ENCODE assay signal across 8 mouse cellular contexts in the genomic region with DNA sequence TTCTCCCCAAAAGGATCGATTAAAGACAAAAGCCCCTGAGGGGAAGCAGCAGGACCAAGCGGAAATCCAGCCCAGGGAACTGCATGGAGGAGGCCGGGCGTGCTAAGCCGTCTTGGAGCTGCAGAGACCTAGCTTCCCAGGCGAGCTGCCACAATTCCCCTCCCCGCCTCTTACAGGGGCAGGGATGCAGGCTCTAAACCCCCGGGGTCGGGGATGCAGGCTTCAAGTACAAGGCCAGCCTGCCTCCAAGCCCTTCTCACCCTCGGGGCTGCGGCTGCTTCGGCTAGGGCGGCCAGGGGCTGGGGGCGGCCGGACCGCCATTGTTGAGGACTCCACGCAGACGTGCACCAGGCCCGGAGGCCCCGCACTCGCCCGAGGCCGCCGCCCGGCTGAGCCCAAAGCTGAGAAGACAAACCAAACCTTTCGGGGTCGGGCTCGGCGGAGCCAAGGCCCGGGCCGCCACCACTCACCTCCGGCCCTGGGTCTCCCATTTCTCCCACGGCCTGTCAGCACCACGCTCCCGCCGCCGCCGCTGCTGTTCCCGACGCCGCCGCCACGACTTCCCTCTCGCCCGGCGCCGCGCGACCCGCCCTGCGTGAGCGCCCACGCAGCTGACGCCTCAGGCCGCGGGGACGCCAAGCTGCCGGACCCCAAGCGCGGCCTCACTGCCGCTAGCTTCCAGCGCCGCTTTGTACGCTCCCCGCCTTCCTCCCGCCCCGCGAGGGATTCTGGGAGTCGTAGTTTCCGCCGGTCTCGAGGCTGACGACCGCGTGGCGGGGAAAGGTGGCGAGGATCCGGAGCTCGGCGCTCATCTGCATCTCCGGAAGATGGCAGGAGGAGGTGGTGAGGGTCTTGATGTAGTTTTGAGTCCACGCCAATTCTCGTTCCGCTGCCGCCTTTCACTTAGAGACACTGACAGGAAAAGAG. TPM values are rescaled to one million over a fixed set of nuclear protein-coding genes. Genes with fewer than 3 reads are reported as not detected.
DNase-seq lines count a peak whose midpoint lies in the region; TF ChIP-seq lines count a peak whose summit lies in the region.

Zfp451 (minus strand) TSS at position 728 of the 927 bp plus-strand sequence.

- peak within 1 kb of the TSS; percentile 94 for H3K27ac ChIP-seq in gastrocnemius, adult 2 months

- peak; percentile 80 for DNase-seq in WW6 (ENCODE audit: low read depth, low spot score)
- DNase-seq in cerebellum, postnatal 4 days (ENCODE audit: low spot score in 2 of 2) = peak; percentile 84 to 92
- peak; percentile 94 for DNase-seq in gastrocnemius, adult 2 months
- DNase-seq in hindlimb bud, embryonic 11.5 days (ENCODE audit: extremely low spot score, low read depth, low spot score) = peak; percentile 53
- peak; percentile 75 to 90 for DNase-seq in left cerebral cortex, adult 8-10 months (ENCODE audit: low spot score in 2 of 2)
- DNase-seq in right cerebral cortex, postnatal 10 days (ENCODE audit: low spot score in 2 of 2) = peak; percentile 95 to 96
- DNase-seq in urinary bladder, postnatal 25 days (ENCODE audit: low spot score) = peak; percentile 88

- peaks cover 40% of the 10 kb centered on the region for H3K36me3 ChIP-seq in megakaryocyte, embryonic 14.5 days (replicated peaks; ENCODE audit: low read length)

- TF ChIP-seq CTCF in gastrocnemius, adult 2 months (IDR thresholded peaks at IDR 0.05) = peak; percentile 45

- H3K4me3 ChIP-seq in gastrocnemius, adult 2 months = peak within 1 kb of the TSS; percentile 84
- H3K4me3 ChIP-seq in megakaryocyte, embryonic 14.5 days (replicated peaks) = peak within 1 kb of the TSS; percentile 96

- H3K4me1 ChIP-seq in megakaryocyte, embryonic 14.5 days = peaks cover 31% of the 10 kb centered on the region

- intact Hi-C loops in gastrocnemius, adult 2 months (cut with DNase I) = no loop called here

- H3K27me3 ChIP-seq in megakaryocyte, embryonic 14.5 days (replicated peaks) = no peaks in the 10 kb centered on the region

- H3K9me3 ChIP-seq in megakaryocyte, embryonic 14.5 days = peaks cover 3% of the 10 kb centered on the region

RNA-seq across cellular contexts. Expression of gene Zfp451, which starts in this region (rescaled TPM):
- 10 to 100 TPM; 10.9 to 12.1 TPM for total RNA-seq in gastrocnemius, adult 2 months (2021)
- 10 to 100 TPM; 48.0 to 58.7 (median 54.0) TPM for total RNA-seq in left cerebral cortex, adult 8-10 months (2022)
- 1.8 and 2.0 TPM in 2 replicates for polyA plus RNA-seq in megakaryocyte, embryonic 14.5 days (2012; ENCODE audit: insufficient read depth, low replicate concordance)

Comparison
In these comparisons a context has a peak if more than half of its experiments do, and no peak if none do; other contexts are left out.
1. Peak in every context shown above with its lines: DNase-seq, H3K4me3 ChIP-seq and H3K27ac ChIP-seq.